Mouse (Mus musculus) adrenal gland, postnatal 14 days (tissue): Measurements from ENCODE around the gene Ephx1. TPM values are rescaled to one million over a fixed set of nuclear protein-coding genes. Genes with fewer than 3 reads are reported as not detected.
"Not testable (repeated sequence)": the region's sequence is repeated elsewhere in the genome, so short reads cannot be mapped to it uniquely, and the experiment has no call there.

Experiments
- DNase-seq: peaks from one replicate; pipeline ENCODE4 v3.0.0; 2021; ENCODE audit warnings: mixed read lengths
- total RNA-seq: library from RNA; stranded (reverse); gene quantifications from 2 replicates; pipeline ENCODE4 v1.2.3, GENCODE M21; 2021

Gene Ephx1
- total RNA-seq, 1 experiment from 2014 or later = 71.2 TPM

DNA sequence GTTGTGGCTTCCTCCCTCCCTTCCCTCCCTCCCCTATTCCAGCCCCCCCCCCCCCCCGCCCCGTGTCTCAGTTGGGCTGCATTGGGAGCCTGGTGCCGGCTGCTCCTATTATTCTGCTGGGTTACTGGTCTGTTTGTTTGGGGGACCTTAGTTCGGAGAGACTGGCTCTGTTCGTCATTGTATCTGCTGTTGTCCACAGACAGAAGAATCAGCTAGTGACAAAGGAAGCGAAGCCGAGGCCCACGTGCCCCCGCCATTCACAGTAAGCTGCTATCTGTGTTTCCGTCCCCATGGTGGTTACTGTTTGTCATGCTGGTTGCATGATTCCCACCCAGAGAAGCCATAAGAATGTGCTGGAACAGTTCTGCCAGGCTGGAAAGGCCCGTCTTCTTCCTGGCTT is 47.8 kb downstream of the Ephx1 start:
- no peak for DNase-seq

DNA sequence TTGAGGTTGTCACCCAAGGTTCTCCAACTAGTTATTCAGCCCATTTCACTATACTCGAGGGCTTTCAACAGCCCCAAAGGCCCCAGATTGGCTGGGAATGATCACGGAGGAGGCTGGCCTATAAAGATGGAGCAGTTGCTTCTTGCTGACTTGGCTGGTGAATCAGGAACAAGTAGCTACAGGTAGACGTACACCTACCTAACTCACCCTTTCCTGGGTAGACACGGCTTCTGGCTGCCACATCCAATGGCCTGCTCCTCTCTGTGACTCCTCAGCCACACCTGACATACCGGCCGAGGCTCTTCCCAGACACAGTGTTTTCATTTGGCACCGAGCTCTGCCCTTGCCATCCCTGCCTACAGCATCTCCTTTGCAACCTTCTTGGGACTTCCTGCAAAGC is 53.4 kb downstream of the Ephx1 start:
- no peak for DNase-seq

DNA sequence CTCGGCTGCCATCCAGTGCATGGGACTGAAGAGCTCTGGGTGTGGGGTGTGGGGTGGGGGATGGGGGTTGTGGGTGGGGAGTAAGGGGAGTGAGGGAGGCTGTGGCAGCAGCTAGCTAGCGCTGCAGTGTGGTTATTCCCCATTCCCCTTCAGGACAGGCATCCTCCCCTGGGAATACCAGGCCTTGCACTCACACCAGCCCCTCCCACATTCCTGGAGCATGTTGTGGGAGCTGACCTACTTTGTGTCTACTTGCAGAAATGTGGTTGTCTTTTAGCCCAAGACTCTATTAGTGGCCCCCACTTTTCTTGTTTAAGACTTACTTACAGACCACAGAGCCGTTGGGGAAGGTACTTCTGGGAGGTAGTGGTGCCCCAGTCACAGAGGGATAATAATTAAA is 54.2 kb downstream of the Ephx1 start:
- peak; percentile 78 for DNase-seq

DNA sequence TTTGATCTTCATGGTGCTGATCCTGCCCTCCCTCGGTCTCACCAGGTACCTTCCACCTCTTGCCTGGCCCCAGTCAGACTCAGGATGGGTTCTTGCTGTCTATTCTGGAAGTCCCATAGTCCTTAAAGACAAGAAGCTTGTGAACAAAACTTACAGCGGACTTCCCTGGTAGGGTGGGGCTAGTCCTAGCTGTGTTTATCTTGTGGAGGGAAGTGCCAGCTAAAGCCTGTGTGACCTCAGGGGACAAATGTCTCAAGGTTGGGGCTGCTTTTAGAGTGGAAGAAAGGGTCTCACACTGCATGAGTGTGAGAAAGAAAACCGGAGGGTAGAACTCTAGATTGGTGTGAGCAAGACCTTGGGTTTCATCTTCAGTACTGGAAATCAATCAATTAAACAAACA is 54.9 kb downstream of the Ephx1 start:
- DNase-seq = no peak

DNA sequence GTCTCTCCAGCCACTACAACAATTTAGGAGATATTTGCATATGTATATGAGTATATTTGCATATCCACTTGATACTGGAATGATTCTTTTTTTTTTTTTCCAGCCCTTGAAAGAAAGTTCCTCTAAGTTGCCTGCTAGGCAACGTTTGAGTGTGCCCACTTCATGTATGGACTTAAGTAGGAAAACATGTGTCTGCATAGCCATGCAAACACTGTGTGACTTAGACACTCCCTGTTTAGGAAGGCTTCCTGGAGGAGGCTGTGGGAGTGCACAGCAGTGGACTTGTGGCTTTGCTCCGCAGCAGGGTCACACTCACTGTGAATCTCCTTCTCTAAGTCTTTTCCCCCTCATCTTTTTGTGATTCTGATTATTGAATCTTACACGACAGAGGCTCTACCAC is 61.9 kb downstream of the Ephx1 start:
- no peak for DNase-seq

DNA sequence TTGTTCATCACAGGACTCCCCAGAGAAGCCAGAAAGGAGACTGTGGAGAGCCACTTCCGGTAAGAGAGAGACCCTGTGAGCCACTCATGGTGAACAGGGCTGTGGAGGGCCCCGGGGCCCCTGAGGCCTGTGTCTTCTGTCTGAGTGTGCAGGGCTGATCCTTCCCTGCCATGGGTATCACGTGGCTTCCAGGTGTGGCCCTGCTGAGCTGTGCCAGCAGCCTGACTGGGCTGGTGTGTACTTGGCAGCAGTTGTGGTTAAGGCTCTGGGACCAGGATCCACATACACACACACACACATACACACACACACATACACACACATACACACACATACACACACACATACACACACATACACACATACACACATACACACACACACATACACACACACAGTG is 62.7 kb downstream of the Ephx1 start:
- DNase-seq = no peak

DNA sequence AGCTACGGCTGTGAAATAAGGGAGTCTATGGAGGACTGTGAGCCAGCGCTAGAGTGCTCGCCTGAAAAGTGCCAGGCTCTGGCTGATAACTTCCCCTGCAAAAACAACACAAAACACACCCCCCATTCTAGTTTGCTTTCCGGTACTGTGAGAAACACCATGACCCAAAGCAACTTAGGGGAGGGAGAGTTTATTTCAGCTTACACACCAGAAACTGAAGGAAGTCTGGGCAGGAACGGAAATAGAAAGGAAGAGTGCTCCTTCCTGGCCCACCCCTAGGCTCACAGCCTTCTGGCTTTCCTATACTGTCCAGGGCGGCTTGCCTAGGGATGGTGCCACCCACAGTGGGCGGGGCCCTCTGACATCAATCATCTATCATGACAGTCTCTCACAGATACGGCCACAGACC is 63.7 kb downstream of the Ephx1 start:
- peak; percentile 62 for DNase-seq

DNA sequence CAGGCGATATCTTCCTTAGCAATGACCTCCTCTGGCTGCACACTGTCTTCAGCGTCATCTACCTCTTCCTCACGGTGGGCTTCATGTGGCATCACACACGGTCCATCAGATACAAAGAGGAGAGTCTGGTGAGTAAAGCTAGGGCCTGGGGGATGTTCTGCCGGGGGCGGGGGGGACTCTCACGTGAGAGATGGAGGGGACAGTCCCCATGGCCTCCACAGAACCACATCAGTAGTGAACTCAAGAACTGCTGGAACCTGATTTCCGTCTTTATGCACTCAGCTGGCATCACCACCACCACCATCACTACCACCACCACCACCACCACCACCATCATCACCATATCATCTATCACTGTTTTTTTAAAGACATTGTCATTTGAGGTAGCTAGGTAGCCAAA is 64.3 kb downstream of the Ephx1 start:
- no peak for DNase-seq

DNA sequence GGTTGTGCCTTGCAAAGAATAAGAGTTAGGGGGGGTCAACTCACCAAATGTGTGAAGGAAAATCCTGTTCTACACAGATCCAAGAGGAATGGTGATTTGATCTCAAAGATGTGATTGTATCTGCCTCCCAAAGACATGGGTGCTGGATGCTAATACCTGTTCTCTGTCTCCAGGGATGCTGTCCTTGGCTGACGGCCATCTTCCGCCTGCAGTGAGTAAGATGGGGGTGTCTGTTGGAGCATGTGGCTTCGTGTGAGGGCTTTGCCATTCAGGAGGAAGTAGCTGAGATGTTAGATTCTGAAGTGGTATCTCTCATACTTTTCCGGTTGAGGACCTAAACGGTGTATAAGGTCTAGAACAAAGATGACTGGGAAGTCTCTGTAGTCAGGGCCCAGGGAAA is 67.9 kb downstream of the Ephx1 start:
- DNase-seq = no peak

DNA sequence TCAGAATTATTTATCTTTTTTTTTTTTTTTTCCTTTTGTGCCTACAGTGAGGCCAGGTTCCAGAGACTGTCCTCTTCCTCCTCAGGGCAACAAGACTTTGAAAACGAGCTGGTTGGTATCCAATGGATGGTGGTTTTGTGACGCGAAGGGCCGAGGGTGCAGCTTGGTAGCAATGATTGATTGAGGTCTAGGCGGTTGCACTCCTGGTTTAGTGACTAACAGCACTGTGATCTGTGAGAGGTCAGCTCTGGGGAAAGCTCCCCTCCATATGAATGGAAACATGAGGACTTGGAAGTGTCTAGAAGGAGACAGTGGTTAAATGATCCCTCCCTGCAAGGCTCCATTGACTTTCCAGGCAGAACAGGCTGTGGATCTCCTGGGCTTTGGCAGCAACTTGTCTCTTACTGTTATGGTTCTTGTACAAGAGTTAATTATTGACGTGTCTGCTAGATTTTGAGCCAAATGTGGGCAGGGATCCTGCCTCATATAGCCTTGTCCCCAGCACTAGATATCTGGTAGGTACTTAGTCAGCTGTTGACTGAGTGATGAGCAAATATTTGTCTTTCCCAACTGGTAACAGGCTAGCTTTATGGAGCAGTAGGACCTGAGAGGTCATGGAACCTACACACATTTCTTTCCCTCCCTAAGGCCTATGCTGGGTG is 68.5 kb downstream of the Ephx1 start:
- DNase-seq = no peak

DNA sequence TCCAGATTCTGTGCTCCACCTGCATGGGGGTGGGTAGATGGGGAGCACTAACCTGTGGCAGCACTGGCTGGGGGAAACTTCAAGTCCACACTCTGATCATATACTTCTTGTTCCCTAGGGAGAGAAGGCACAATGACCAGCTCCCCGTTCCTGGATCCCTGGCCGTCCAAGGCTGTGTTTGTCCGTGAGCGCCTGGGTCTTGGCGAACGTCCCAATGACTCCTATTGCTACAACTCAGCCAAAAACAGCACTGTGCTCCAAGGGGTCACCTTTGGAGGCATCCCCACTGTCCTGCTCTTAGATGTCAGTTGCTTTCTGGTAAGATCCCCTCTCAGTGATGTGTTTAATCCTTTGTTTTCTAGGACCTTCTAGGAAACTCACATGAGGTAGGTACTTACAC is 74.3 kb downstream of the Ephx1 start:
- peak; percentile 88 for DNase-seq

DNA sequence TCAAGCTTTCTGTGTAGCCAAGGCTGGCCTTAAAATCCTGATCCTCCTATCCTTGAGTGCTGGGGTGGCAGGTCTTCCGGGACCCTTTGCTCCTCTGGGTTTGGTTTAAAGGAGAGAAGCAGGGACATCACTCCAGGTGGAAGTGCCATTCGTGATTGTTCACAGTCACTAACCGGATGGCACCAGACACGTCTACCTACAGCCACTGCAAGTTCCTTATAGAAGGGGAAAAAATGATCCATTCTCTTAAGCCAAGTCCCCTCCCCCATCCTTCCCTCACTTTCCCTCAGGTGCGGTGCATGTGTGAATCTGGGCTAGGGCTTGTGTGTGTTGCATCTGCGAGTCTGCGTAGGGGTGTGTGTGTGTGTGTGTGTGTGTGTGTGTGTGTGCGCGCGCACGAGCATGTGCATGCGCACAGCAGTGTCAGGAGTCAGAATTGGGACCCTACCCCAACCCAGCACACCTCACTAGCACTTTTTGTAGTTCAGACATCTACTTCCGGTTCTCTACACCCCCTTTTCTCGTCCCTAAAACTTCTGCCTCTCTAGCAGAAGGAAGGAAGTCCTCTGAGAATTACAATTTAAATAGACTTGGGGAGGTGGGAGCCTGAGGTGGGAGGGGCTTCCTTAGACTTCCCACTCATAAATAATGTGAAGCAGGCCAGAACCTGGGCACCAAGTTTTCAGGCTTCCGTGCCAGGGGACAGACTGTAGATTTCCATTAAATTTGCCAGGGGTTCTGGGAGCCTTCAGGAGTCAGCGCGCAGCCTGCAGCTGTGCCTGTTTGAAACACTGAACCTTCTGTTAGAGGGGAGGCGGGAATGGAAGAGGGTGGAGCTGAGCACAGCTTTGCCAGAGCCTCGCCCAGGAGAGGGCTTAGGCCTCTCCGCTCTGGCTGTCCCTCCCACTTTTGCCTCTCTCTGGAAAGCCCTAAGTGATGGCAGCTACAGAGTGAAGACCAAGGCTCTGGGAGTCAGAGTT is 75.4 kb downstream of the Ephx1 start:
- peak; percentile 72 for DNase-seq

DNA sequence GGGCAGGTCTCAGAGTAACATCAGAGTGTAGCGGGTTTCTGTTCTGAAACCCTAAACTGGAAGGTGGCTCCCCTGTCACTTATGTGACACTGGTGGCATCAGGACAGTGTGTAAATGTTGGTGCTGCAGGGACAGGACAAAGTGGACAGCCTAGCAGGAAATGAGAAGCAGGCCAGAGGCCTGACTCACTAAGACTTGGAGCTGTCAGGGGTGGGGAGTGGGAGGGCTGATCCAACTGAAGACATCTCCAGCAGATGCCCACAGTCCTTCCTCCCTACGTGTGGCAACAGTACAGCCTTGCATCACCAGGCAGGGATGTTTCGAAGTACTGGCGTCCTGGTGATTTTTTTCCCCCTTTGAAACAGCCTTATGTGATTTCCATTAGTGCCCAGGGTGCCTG is 76.2 kb downstream of the Ephx1 start:
- DNase-seq = peak; percentile 63

DNA sequence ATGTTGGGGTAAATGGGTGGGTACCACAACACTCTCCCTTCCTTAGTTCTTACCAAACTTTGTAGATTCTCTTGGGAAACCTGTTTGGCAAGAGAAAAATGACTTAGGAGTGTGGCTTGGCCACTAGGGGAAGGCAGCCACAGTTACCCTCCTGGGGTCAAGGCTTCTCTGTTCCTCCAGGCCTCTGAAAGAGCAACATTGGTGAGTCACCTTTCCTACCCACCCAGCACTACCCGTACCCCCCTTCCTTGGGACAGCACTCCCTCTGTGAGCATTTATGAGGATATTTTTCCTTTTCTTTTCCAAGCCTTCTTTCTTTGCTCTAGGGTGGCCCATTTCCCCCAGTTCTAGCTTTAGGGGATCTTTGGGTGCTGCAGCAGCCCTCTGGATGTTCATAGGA is 76.8 kb downstream of the Ephx1 start:
- peak; percentile 78 for DNase-seq

DNA sequence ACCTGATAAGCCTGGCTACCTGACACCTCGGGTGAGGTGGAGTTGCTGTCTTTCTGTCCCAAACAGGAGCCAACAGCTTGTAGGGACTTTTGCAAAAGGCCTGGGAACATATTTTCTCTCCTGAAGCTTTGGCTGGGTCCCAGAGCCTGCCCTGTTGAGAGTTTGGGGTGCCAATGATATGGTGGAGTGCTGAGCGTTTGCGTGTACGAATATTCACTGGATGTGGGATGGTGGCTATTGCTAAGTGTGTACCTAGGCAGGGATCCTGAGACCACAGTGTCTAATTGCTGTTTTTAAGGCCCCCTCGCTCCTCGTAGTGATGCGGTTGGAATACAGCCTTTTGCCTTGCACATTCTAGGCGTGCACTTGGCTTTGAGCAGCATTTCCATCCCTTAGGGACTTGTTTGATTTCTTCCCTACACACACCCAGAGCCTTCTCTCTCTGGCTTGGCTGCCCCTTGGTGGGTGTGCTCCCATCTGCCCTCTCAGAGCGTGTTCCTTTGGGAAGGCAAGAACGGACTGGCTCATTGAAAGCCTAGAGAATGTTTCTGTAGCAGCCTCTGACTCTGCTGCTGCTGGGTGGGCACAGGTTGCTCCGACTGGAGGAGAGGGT is 77.6 kb downstream of the Ephx1 start:
- DNase-seq = peak; percentile 52

DNA sequence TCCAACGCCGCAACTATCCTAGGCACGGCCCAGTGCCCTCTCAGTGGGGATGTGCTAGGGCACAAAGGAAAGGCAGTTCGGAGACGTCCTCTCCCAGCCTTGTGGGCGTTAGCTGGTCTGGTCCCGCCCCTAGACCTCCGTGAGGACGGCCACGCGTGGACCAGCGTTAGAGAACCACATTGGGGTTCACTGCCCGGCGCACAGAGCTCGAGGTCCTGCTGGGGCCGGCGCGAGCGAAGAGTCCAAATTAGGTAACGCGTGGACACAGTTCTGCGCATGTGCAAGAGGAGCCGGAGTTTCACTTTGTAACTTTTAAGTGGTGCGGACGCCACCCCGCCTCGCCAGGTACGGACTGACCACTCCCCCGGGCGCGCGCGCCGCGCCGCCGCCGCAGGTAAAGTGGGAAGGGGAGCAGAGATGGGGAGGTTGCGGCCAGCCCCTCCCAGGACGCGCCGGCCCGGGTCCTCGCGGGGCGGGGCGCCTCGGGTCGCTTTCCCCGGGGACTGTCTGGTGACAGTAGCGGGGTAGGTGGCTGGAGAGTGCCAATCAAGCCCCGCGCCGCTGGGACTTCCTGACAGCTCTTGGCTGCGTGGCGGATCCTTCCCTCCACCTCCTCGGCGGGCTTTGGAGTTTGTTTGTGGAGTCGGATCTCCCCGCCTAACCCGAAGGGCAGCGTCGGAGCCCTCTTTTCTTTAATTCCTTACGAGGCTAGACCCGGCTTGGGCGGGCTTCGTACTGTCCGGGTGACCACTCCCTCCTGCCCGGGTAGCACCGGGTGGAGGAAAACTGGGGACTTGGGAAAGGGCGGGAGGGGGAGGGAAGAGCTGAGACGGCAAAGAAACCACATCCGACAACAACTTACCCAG is 78.3 kb downstream of the Ephx1 start, which contains the start of gene Tmem63a:
TSS of gene Tmem63a (plus strand) at position 179 of the 866 bp plus-strand sequence.
- peak; percentile 87 for DNase-seq

DNA sequence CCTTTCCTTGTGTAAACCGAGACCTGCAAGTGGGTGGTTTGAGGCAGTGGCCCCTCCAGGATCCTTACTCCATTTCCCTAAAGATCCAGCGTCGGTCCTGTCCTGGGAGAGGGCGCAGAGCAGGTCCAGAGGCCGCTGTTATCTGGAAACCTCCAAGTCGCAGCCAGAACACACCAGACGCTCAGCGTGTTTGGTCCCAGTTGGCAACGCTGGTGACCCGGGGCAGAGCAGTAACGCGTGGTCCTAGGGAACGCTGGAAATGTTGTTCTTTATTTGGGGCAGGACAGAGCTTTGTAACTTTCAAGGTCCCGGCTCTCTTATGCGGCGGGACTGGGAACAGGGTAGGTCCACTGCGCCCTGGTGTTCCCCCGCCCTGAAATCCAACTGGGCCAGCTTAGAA is 79.0 kb downstream of the Ephx1 start:
- no peak for DNase-seq

DNA sequence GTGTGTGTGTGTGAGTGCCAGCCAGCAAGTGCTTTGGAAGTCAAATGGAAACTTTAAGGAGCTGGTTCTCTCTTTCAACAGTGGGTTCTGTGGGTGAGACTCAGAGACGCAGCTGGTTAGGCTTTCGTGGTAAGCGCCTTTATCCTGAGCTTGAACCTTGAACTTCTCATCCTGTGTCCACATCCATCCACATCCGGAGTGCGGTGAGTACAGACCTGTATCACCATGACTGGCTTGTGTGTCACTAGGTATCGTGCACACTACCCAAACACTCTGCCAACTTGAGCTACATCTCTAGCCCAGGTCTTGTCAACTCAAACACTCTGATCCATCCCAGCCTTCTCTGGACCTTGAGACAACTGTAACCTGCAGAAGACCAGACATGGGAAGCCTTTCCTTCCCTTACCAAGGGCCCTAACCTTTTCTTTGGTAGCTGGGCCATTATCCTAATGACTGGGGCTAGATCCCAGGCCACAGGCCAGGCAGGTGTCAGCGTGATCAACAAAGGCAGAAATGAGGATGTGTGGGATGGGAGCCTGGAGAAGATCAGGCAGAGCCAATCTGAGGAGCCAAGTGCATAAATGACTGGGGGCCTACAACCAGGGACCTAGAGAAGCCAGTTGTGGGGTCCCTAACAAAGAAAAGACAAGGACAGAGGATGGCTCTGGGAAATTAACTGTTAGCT is 79.8 kb downstream of the Ephx1 start:
- no peak for DNase-seq

DNA sequence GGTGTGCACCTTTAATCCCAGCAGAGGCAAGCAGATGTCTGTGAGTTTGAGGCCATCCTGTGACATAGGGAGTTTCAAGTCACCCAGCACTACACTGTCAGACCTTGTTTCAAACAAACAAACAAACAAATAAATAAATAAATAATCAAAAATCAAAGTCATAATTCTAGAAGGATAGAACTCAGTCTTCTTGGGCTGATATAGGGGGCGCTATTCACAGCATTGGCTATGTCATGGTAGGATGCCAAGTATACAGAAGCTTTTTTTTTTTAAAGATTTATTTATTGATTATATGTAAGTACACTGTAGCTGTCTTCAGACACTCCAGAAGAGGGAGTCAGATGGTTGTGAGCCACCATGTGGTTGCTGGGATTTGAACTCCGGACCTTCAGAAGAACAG is 81.9 kb downstream of the Ephx1 start:
- DNase-seq = not testable (repeated sequence)

DNA sequence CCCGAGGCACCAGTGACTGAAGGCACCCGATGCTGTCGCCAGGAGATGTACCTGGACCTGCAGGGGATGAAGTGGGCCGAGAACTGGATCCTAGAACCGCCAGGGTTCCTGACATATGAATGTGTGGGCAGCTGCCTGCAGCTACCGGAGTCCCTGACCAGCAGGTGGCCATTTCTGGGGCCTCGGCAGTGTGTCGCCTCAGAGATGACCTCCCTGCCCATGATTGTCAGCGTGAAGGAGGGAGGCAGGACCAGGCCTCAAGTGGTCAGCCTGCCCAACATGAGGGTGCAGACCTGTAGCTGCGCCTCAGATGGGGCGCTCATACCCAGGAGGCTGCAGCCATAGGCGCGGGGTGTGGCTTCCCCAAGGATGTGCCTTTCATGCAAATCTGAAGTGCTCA is 83.1 kb downstream of the Ephx1 start:
- not testable (repeated sequence) for DNase-seq

DNA sequence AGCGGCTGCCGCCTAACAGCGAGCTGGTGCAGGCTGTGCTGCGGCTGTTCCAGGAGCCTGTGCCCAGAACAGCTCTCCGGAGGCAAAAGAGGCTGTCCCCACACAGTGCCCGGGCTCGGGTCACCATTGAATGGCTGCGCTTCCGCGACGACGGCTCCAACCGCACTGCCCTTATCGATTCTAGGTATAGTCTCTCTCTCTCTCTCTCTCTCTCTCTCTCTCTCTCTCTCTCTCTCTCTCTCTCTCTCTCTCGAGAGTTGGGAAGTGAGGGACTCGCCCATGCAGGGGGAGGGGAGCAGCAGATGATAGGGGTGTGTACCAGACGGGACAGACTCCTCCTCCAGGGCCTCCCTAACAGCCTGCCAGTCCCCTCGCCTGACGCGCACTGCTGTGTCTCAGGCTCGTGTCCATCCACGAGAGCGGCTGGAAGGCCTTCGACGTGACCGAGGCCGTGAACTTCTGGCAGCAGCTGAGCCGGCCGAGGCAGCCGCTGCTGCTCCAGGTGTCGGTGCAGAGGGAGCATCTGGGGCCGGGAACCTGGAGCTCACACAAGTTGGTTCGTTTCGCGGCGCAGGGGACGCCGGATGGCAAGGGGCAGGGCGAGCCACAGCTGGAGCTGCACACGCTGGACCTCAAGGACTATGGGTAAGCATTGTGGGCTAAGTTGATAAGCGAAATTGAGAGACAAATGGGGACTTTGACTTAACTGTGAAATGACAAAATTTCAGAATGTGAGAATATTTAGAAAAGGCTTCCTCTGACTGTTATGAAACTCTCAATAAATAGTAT is 83.9 kb downstream of the Ephx1 start:
- DNase-seq = peak; percentile 84
